Comparison of ENCODE assay signal across 13 mouse cellular contexts in genomic region chr12:25252776-25253510, GRCm38 (mm10).
DNase-seq lines count a peak whose midpoint lies in the region; ATAC-seq lines count a peak whose summit lies in the region.
"Had no signal": no experiment of that assay in that cellular context is flagged by ENCODE, and none has a peak within 500 bp of the region (broad histone marks: within the 10 kb centered on the region; RNA-seq: fewer than 3 reads in every experiment).

No protein-coding gene starts in this region.

- 65% methylated on average over 6 of the region's 6 CpGs for WGBS in liver, embryonic 15.5 days (ENCODE audit: insufficient replicate concordance)
- whole genome bisulfite sequencing in liver, embryonic 12.5 days (ENCODE audit: insufficient replicate concordance), result 79% methylated on average over 6 of the region's 6 CpGs
- 89% methylated on average over 6 of the region's 6 CpGs for WGBS in hindbrain, embryonic 10.5 days

- no peak overlapping the region for H3K9ac ChIP-seq in liver, embryonic 15.5 days
- H3K9ac ChIP-seq in liver, embryonic 12.5 days, result no peak overlapping the region
- H3K9ac ChIP-seq: limb, embryonic 12.5 days had no signal

- peaks cover 18% of the 10 kb centered on the region for H3K4me1 ChIP-seq in liver, embryonic 15.5 days (replicated peaks)
- 0 out of 2 replicates have a peak, but pooled peaks cover 10% of the 10 kb centered on the region for H3K4me1 ChIP-seq in liver, embryonic 12.5 days
- H3K4me1 ChIP-seq in hindbrain, embryonic 10.5 days (replicated peaks), result peaks cover 28% of the 10 kb centered on the region

- intact Hi-C loops in left cerebral cortex, postnatal 4 days (cut with DNase I), result no loop called here

- no peak for ATAC-seq in liver, embryonic 15.5 days (ENCODE audit: insufficient read depth)
- no peak for ATAC-seq in liver, embryonic 12.5 days
- ATAC-seq: Patski had no signal

- no peaks in the 10 kb centered on the region for H3K27me3 ChIP-seq in liver, embryonic 15.5 days
- no peaks in the 10 kb centered on the region for H3K27me3 ChIP-seq in liver, embryonic 12.5 days (replicated peaks)
- H3K27me3 ChIP-seq in hindbrain, embryonic 10.5 days (ENCODE audit: insufficient read depth, poor library complexity, severe bottlenecking), result no peaks in the 10 kb centered on the region
- H3K27me3 ChIP-seq: limb, embryonic 12.5 days; Patski had no signal

- peak; percentile 84 for DNase-seq in fat pad, adult 2 months (ENCODE audit: extremely low read depth, low read depth, low spot score)
- DNase-seq in kidney, adult 8-10 months, result peak; percentile 89 to 93
- DNase-seq in left cerebral cortex, postnatal 4 days, result peak; percentile 31
- no peak for DNase-seq in spleen, adult 18-20 months
- DNase-seq in hindbrain, embryonic 10.5 days (ENCODE audit: low spot score), result no peak
- DNase-seq: heart, postnatal 36 days; midbrain, embryonic 14.5 days; thymus, postnatal 36 days had no signal

- no peak overlapping the region for H3K4me2 ChIP-seq in liver, embryonic 15.5 days
- no peak overlapping the region for H3K4me2 ChIP-seq in liver, embryonic 12.5 days
- H3K4me2 ChIP-seq: limb, embryonic 12.5 days had no signal

- H3K4me3 ChIP-seq in liver, embryonic 15.5 days (replicated peaks), result no peak overlapping the region
- H3K4me3 ChIP-seq in liver, embryonic 12.5 days, result no peak overlapping the region
- no peak overlapping the region for H3K4me3 ChIP-seq in hindbrain, embryonic 10.5 days
- H3K4me3 ChIP-seq: heart, embryonic 10.5 days; limb, embryonic 12.5 days had no signal

- no peaks in the 10 kb centered on the region for H3K36me3 ChIP-seq in liver, embryonic 15.5 days (replicated peaks)
- H3K36me3 ChIP-seq in liver, embryonic 12.5 days, result no peaks in the 10 kb centered on the region
- no peaks in the 10 kb centered on the region for H3K36me3 ChIP-seq in hindbrain, embryonic 10.5 days
- H3K36me3 ChIP-seq: heart, embryonic 10.5 days; limb, embryonic 12.5 days had no signal

- H3K9me3 ChIP-seq in liver, embryonic 15.5 days (replicated peaks), result no peaks in the 10 kb centered on the region
- no peaks in the 10 kb centered on the region for H3K9me3 ChIP-seq in liver, embryonic 12.5 days (replicated peaks)
- peaks cover 7% of the 10 kb centered on the region; the same call in 1 of the 2 replicates for H3K9me3 ChIP-seq in hindbrain, embryonic 10.5 days
- H3K9me3 ChIP-seq: heart, embryonic 10.5 days had no signal

- 0 out of 2 replicates have a peak overlapping the region, but pooled peaks have one; percentile 6 for H3K27ac ChIP-seq in liver, embryonic 15.5 days (replicated peaks)
- no peak overlapping the region for H3K27ac ChIP-seq in liver, embryonic 12.5 days
- H3K27ac ChIP-seq in hindbrain, embryonic 10.5 days, result no peak overlapping the region
- H3K27ac ChIP-seq: heart, embryonic 10.5 days; limb, embryonic 12.5 days had no signal

Comparison
In these comparisons a context has a peak if more than half of its experiments do, and no peak if none do; other contexts are left out.
1. DNase-seq: peak in fat pad, adult 2 months (single experiment), kidney, adult 8-10 months (2 of 2) and left cerebral cortex, postnatal 4 days (single experiment); none in spleen, adult 18-20 months (0 of 2) and hindbrain, embryonic 10.5 days (single experiment).